Mouse (Mus musculus): Measurements from ENCODE around the gene Prss56. TPM values are rescaled to one million over a fixed set of nuclear protein-coding genes. Genes with fewer than 3 reads are reported as not detected.

Gene Prss56
- total RNA-seq, 2 experiments from 2014 or later: 0.15 TPM; not detected in 1

DNA sequence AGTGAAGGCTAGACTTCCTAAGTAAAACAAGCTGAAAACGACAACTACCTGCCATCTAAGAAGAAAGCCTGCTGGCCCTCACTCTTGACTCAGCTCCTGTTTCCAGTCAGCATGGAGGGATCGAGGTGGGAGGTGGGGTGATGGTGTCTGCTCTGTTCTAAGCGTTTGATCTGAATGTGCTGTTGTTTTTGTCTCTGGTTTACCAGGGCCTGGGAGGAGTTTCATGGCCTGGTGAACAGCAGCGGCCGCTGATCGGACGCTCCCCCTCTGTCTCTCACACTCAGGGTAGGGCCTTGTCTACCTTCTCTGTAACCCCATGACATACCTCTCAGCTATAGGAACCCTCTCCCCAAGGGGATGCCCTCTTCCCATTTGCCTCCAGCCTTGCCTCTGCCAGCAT is 49.1 kb downstream of the Prss56 start:
- DNase-seq: no peak

Other genes starting within 250 kb of the Prss56 start
- gene Alppl2, start 93.4 kb upstream of the Prss56 start, total RNA-seq (2021): not detected
- gene Alpi, start 81.7 kb upstream of the Prss56 start, total RNA-seq (2021): not detected
- gene Akp3, start 58.3 kb upstream of the Prss56 start, total RNA-seq (2021): not detected
- gene Ecel1, start 26.8 kb upstream of the Prss56 start, total RNA-seq (2021): 1 to 10 TPM; 1.3 to 2.4 TPM
- not detected for gene Chrnd, start 7.3 kb downstream of the Prss56 start, total RNA-seq (2021)
- not detected for gene Chrng, start 21.3 kb downstream of the Prss56 start, total RNA-seq (2021)
- 10 to 100 TPM; 58.2 to 60.3 TPM for gene Eif4e2, start 30.6 kb downstream of the Prss56 start, total RNA-seq (2021)
- 10 to 100 TPM; 17.1 to 17.9 TPM for gene Efhd1, start 81.0 kb downstream of the Prss56 start, total RNA-seq (2021)
- 100 to 1,000 TPM; 121 to 130 TPM for gene Gigyf2, start 143.7 kb downstream of the Prss56 start, total RNA-seq (2021)
- 1 to 10 TPM in 1 of 2 experiments, under 1 TPM in 1; 0.27 to 3.4 TPM for gene Kcnj13, start 211.4 kb downstream of the Prss56 start, total RNA-seq (2021)